Mouse (Mus musculus) embryo, embryonic 10.5 days (tissue): ENCODE measurements at regions not wholly inside any gene's neighbourhood (a gene's known extent, or its start where the extent isn't known, plus 50 kb on each side); places are given as distances from the start of the nearest gene placed in this dataset.
A peak's percentile ranks its signal among the peaks of the same experiment; 100 is the strongest.

Experiments
- DNase-seq: peaks from one replicate; pipeline ENCODE4 v3.0.0-alpha.2; 2015; ENCODE audit warnings: low spot score

DNA sequence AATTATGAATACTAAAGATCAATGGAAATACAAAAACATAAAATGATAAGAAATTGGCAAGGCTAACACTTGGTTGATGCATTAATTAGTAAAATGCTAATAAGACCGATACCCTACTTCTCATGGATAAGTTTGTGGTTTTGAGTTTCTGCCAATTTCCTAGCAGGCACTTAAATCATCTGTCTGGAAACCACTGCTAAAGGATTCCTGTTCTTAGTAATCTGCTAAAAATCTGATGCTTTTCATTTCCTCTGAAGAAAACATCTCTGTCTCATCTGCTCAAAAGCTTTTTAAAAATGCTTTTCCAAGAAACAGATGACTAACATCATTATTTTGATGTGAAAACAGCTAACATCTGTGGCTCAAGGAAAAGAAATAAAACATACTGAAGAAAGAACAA, 321.4 kb upstream of the Pcdh7 start:
- DNase-seq, result no peak

DNA sequence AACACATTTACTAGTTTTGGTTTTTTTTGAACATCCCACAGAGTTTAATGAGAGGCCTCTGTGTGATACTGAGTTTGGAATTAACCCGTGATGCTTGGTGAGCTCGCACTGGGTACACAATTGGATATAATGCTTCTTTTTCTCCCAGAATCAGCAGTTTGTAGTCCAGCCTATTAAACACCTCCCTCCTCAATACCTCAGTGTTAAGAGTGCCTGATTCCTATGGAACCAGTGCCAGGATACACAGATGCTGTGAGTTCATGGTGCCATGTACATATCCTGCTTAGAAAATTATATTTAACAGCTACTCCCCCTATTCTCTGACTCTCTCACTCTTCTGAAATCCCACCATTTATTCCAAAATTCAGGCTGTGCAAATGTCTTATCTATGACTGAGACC, 299.6 kb upstream of the Pcdh7 start:
- DNase-seq, result no peak

DNA sequence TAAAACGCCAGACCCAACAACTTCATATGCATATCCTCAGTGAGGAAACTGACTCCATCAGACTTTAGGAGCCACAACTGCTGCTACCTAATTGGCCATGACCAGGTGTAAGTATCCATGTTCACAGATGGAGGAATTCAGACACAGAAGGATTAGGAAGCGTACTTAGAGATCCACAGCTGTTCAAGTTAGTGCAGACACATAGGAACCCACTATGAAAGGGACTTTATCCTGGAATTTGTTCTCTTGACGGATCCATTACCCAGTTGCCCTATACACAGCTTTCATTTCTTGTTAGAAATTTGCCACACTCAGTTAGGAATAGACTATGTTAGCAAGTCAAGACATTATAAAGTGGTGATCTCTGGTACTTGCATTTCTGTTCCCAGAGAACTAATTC, 266.7 kb upstream of the Pcdh7 start:
- DNase-seq, result no peak

DNA sequence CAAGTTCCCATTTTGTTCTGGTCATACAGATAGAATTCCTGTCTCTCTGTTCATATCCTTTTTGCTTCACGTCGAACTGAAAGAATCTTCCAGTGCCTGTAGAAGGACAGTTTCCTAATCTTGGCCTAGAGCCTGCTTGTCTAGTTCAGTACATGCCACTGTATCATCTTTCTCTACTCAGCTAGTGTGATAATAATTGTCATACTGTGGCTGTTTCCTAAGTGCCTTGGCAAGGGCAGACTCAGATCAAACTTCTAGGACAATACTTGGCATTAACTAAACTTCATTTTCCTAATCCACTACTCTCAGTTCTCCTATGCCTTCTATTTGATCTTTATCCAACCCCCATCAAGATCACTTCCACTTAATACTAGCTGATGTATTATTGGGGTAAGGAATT, 266.3 kb upstream of the Pcdh7 start:
- no peak for DNase-seq

DNA sequence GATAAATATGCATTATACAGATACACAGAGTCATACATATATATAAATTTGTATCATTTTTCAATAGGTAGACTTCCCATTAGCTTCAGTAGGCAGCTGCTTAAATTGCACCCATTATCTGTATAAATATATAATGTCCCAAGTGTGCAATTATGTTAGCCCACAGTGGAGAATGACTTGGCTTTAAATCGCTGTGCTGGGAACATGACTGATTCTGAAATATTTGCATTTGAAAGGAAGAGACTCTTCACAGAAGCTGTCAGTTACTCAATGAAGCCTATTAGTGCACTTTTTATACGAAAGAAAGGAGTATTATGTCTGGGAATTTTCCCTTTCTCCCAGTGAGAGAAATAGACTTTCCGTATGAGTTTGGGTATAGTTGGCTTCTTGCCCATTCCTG, 242.8 kb upstream of the Pcdh7 start:
- peak; percentile 11 for DNase-seq

DNA sequence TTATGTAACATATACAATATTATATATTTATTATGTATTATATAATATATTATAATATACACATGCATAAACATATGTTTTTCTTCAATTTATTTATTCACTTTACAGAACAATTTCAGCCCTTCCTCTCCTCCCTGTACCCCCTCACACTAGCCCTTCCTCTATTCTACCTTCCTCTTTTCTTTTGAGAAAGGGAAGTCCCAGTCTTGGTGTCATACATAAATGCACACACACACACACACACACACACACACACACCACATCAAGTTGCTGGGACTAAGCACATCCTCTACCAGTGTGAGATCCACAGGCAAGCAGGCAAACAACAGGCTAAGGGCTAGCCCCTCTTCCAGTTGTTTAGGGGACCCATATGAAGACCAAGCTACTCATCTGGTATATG, 239.9 kb upstream of the Pcdh7 start:
- DNase-seq, result no peak
